Mouse (Mus musculus): ENCODE results near the gene Slc35f6. TPM values are rescaled to one million over a fixed set of nuclear protein-coding genes. Genes with fewer than 3 reads are reported as not detected.

Gene Slc35f6
- total and polyA plus RNA-seq, 2 experiments from 2014 or later, result 24.3 to 48.7 TPM

DNA sequence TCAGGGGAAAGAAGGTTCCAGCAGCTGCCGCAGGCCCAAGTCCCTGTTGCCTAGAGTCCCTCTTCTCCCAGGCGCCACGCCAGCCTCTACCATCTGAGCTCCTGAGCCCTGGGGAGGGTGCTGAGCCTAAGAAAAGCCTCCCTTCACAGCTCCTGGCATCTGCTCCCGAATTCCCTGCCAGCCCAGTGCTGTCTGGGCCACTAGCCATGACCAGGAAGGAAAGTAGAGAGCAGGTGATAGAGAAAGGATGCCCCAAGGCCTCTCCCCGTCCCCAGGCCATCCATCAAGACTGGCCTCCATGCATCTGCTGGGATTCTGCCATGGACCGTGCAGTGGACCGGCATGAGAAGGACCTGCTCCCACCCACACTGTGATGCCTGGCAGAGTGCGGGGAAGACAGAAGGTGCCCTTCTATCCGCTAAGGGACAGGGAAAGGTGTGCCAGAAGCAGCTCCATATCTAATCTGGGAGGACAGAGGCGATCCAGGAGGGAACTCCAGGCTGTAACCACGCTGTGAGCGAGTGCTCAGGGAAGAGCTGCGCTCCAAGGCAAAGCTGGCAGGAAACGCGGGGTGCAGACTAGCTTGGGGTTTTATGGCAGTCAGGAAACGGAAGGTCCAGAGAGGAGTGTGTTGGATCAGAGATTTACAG, 41.2 kb upstream of the Slc35f6 start:
- Histone ChIP-seq H3K4me3 (ENCODE audit: low read depth, low read length) (no peak overlapping the region), H3K27ac (ENCODE audit: low read depth, low read length) (peak overlapping the region; percentile 29; the same call in 1 of the 2 replicates), H3K36me3 (ENCODE audit: insufficient read depth) (no peaks in the 10 kb centered on the region), H3K4me2 (ENCODE audit: low read depth) (no peak overlapping the region; the same call in 1 of the 2 replicates), H3K9ac (no peak overlapping the region), H3K4me1 (ENCODE audit: insufficient read depth) (0 out of 2 replicates have a peak, but pooled peaks cover 3% of the 10 kb centered on the region), H3K9me3 (ENCODE audit: low read length) (no peaks in the 10 kb centered on the region), H3K27me3 (ENCODE audit: insufficient read depth, low read length) (no peaks in the 10 kb centered on the region; the same call in 1 of the 2 replicates)
- ATAC-seq (peak; percentile 88), DNase-seq (peak; percentile 84)
- WGBS, result 49% methylated on average over 16 of the region's 16 CpGs
- no peak for TF ChIP-seq CTCF (IDR thresholded peaks at IDR 0.05; ENCODE audit: low read depth)

GRCm38 (mm10) chr5:30609094-30609493, 38.6 kb upstream of the Slc35f6 start:
- 95% methylated on average over 7 of the region's 7 CpGs for WGBS
- no peak for DNase-seq
- TF ChIP-seq CTCF (IDR thresholded peaks at IDR 0.05; ENCODE audit: low read depth), result no peak

GRCm38 (mm10) chr5:30609918-30610645, 37.7 kb upstream of the Slc35f6 start:
- ATAC-seq (no peak), DNase-seq (no peak)
- no peak for TF ChIP-seq CTCF (IDR thresholded peaks at IDR 0.05; ENCODE audit: low read depth)
- Histone ChIP-seq H3K27me3 (ENCODE audit: insufficient read depth, low read length) (no peaks in the 10 kb centered on the region), H3K36me3 (ENCODE audit: insufficient read depth) (no peaks in the 10 kb centered on the region), H3K9ac (no peak overlapping the region), H3K9me3 (ENCODE audit: low read length) (no peaks in the 10 kb centered on the region), H3K27ac (ENCODE audit: low read depth, low read length) (no peak overlapping the region), H3K4me1 (ENCODE audit: insufficient read depth) (0 out of 2 replicates have a peak, but pooled peaks cover 3% of the 10 kb centered on the region), H3K4me3 (ENCODE audit: low read depth, low read length) (no peak overlapping the region), H3K4me2 (ENCODE audit: low read depth) (no peak overlapping the region)
- 86% methylated on average over 8 of the region's 8 CpGs for WGBS

More at GRCm38 (mm10) chr5:30609094-30609493, 38.6 kb upstream of the Slc35f6 start:
- no peak for ATAC-seq
- Histone ChIP-seq H3K9me3 (ENCODE audit: low read length) (no peaks in the 10 kb centered on the region), H3K4me1 (ENCODE audit: insufficient read depth) (0 out of 2 replicates have a peak, but pooled peaks cover 3% of the 10 kb centered on the region), H3K27ac (ENCODE audit: low read depth, low read length) (no peak overlapping the region), H3K4me2 (ENCODE audit: low read depth) (no peak overlapping the region), H3K27me3 (ENCODE audit: insufficient read depth, low read length) (no peaks in the 10 kb centered on the region), H3K4me3 (ENCODE audit: low read depth, low read length) (no peak overlapping the region), H3K9ac (no peak overlapping the region), H3K36me3 (ENCODE audit: insufficient read depth) (no peaks in the 10 kb centered on the region)

GRCm38 (mm10) chr5:30611091-30611490, 36.6 kb upstream of the Slc35f6 start:
- 71% methylated on average over 1 of the region's 1 CpGs for WGBS
- Histone ChIP-seq H3K36me3 (ENCODE audit: insufficient read depth) (no peaks in the 10 kb centered on the region), H3K4me2 (ENCODE audit: low read depth) (no peak overlapping the region), H3K4me3 (ENCODE audit: low read depth, low read length) (no peak overlapping the region), H3K27ac (ENCODE audit: low read depth, low read length) (no peak overlapping the region), H3K9ac (no peak overlapping the region), H3K9me3 (ENCODE audit: low read length) (no peaks in the 10 kb centered on the region), H3K4me1 (ENCODE audit: insufficient read depth) (0 out of 2 replicates have a peak, but pooled peaks cover 3% of the 10 kb centered on the region), H3K27me3 (ENCODE audit: insufficient read depth, low read length) (no peaks in the 10 kb centered on the region)
- DNase-seq (no peak), ATAC-seq (no peak)
- no peak for TF ChIP-seq CTCF (IDR thresholded peaks at IDR 0.05; ENCODE audit: low read depth)

DNA sequence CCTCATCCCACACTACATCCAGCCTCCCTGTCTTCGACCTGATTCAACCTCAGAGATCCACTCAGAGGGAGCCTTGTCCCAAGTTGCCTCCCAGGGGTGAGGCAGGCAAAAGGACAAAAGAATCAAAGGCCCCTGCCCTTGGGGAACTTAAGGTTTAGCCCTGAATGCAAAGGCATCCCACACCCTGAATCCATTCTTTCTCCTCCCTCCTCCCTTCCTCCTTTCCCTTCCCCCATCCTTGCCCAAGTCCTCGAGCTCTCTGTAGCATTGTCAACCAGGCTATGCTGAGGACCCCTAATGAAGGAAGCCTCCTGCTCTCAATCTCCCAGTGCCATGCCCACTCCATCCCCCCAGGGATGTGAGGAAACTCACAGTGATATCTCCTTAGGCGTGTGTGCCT, 36.0 kb upstream of the Slc35f6 start:
- no peaks in the 10 kb centered on the region for H3K36me3 ChIP-seq (ENCODE audit: insufficient read depth)
- no peaks in the 10 kb centered on the region for H3K9me3 ChIP-seq (ENCODE audit: low read length)
- H3K9ac ChIP-seq, result no peak overlapping the region
- no peak overlapping the region for H3K4me2 ChIP-seq (ENCODE audit: low read depth)
- WGBS, result 29% methylated on average over 3 of the region's 3 CpGs
- DNase-seq, result no peak
- no peak for ATAC-seq
- no peaks in the 10 kb centered on the region for H3K27me3 ChIP-seq (ENCODE audit: insufficient read depth, low read length)
- H3K27ac ChIP-seq (ENCODE audit: low read depth, low read length), result no peak overlapping the region
- TF ChIP-seq CTCF (IDR thresholded peaks at IDR 0.05; ENCODE audit: low read depth), result no peak
- H3K4me3 ChIP-seq (ENCODE audit: low read depth, low read length), result no peak overlapping the region
- H3K4me1 ChIP-seq (ENCODE audit: insufficient read depth), result no peaks in the 10 kb centered on the region

DNA sequence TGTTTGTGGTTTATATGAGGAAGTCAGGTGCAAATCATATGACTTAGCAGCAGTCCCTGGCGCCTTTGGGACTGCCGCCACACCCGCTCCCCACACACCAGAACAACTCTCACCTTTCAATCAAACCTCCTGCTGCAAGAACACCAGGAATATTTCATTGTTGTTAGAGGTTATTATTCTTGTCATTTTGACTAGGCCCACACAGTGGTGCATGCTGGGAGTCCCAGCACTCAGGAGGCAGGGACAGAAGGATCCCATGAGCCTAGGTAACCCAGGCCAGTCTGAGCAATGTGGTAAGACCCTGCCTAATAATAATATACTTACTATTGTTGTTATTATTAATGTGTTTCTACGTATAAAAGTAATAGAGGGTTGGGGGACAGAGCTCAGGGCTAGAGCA, 35.2 kb upstream of the Slc35f6 start:
- Histone ChIP-seq H3K9ac (no peak overlapping the region), H3K36me3 (ENCODE audit: insufficient read depth) (no peaks in the 10 kb centered on the region), H3K9me3 (ENCODE audit: low read length) (no peaks in the 10 kb centered on the region), H3K27ac (ENCODE audit: low read depth, low read length) (no peak overlapping the region), H3K4me2 (ENCODE audit: low read depth) (no peak overlapping the region), H3K4me3 (ENCODE audit: low read depth, low read length) (no peak overlapping the region), H3K27me3 (ENCODE audit: insufficient read depth, low read length) (no peaks in the 10 kb centered on the region), H3K4me1 (ENCODE audit: insufficient read depth) (no peaks in the 10 kb centered on the region)
- TF ChIP-seq CTCF (IDR thresholded peaks at IDR 0.05; ENCODE audit: low read depth), result no peak
- no peak for DNase-seq
- no peak for ATAC-seq
- WGBS, result 79% methylated on average over 4 of the region's 4 CpGs

DNA sequence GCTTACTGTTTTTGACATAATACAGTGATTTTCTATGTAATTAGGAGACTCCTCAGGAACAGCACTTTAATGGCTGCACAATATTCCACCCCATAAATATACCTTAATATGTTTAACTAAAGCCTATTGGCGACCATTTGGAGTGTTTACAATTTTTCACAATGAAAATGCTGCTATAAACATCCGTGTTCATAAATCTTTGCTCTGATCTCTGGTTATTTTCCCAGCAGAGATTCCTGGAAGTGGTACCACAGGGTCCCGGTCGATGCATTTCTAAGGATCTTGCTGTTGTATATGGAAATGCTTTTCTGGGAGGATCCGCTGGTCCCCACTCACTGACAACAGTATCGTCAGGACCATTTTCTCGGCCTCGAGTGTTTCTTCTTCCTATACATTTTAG, 34.5 kb upstream of the Slc35f6 start:
- Histone ChIP-seq H3K27ac (ENCODE audit: low read depth, low read length) (no peak overlapping the region), H3K4me2 (ENCODE audit: low read depth) (no peak overlapping the region), H3K4me1 (ENCODE audit: insufficient read depth) (no peaks in the 10 kb centered on the region), H3K9ac (no peak overlapping the region), H3K27me3 (ENCODE audit: insufficient read depth, low read length) (no peaks in the 10 kb centered on the region), H3K9me3 (ENCODE audit: low read length) (no peaks in the 10 kb centered on the region), H3K4me3 (ENCODE audit: low read depth, low read length) (no peak overlapping the region), H3K36me3 (ENCODE audit: insufficient read depth) (no peaks in the 10 kb centered on the region)
- no peak for TF ChIP-seq CTCF (IDR thresholded peaks at IDR 0.05; ENCODE audit: low read depth)
- ATAC-seq (no peak), DNase-seq (no peak)
- 85% methylated on average over 8 of the region's 8 CpGs for WGBS
